Mouse (Mus musculus) granulocyte monocyte progenitor cell, adult 5-6 weeks (primary cell): ENCODE data around the gene Hdac8. TPM values are rescaled to one million over a fixed set of nuclear protein-coding genes. Genes with fewer than 3 reads are reported as not detected.

ENCODE experiments used
- ATAC-seq: replicated peaks from 2 replicates; pipeline ENCODE4 v1.8.0; 2016; ENCODE audit warnings: mild to moderate bottlenecking, moderate TSS enrichment, inconsistent platforms; ENCODE audit not compliant: poor library complexity, severe bottlenecking
- total RNA-seq, 2 experiments: library from RNA; stranded (forward) in 1 of 2; stranded (reverse) in 1 of 2; fragments of 200-712, 200-1000 nt in 1 of 2; fragments of >200 nt in 1 of 2; fragmentation: Nextera tagmentation in 1 of 2; gene quantifications; 2 replicates each; pipeline ENCODE4 v1.2.3; 2014 to 2017

Hdac8 gene
- total RNA-seq, 2 experiments from 2014 or later = 11.3 to 16.0 TPM

DNA sequence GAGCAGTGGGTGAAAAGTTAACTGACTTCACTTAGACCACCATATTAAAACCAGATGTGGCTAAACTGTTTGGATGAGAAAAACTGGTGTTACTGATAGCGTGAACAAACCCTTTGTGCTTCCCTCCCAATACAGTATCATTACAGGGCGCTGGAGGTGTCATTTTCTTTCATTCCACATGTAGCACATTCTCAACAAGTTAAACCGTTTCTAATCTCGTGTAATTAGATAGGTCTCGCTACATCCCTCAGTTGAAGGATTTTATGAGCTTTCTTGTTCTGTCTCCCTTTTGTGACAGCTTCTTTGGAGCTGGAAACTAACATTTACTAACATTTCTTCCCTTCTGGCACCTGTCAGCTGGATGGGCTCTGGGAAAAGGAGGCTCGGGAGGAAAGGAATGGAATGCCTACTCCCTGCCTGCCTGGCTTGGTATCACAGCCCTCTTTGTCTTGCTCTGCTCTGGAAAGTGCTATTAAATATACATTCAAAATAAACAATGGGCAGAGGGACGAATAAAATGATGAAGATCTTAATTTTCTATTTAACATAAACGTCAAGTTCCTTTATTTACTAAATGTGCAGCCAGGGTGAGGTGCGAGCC is 156.2 kb downstream of the Hdac8 start:
- ATAC-seq = no peak

DNA sequence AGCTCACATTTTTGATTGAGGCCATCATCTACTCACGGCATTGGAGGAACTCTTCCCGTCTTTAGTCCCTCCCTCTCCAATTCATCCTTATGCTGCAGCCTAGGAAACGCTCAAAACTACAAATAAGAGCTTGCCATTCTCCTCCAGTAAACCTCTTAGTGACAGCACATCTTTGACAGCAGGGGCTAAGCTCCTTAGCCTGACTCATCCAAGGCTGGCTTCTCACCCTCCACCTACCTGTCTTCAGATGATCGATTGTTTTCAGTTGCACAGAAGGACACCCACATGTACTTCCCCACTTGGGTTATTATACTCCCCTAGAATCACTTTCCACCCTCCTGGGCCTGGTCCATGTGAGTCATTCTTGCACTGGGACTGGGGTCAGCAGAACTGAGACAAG is 163.5 kb downstream of the Hdac8 start:
- no peak for ATAC-seq

- ATAC-seq = no peak
Measured at GRCm38 (mm10) chrX:102339396-102340155, 165.6 kb downstream of the Hdac8 start.

GRCm38 (mm10) chrX:102319696-102320095 is 185.5 kb downstream of the Hdac8 start:
- no peak for ATAC-seq

DNA sequence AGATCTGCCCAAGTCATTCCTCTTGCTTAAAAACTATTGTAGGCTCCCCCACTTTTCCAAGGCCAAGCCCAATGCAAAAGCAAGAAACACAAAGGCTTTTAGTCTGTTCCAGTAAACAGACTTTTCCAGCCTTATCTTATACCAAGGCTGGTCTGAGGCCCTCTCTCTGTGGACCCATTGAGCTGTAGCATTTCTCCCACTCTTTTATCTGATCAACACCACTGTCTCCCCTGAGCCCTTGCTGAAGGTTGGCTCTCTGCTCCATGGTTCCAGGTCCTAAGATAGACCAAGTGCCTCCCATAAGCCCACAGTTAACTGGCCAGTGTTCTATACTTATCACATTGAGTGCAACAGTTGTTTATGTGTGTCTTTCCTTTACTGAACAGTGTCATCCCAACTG is 185.9 kb downstream of the Hdac8 start:
- ATAC-seq = no peak

DNA sequence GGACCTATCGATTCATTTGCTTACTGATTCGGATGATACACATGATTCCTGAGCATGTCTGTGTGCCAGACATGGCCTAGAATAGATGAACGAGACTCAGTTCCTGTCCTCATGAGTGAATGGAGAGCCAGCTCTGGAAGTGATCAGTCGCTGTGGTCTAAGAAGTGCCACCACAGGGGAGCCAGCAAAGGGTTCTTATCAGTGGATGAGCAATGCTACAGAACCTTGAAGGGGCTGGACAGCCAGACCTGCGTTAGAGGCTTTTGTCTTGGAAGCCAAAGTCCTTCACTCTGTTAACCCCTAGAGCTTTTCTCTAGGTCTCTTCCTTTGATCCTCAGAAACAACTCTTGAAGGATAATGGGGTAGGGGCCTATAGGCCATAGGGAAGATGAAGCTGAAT is 186.4 kb downstream of the Hdac8 start:
- ATAC-seq = no peak

DNA sequence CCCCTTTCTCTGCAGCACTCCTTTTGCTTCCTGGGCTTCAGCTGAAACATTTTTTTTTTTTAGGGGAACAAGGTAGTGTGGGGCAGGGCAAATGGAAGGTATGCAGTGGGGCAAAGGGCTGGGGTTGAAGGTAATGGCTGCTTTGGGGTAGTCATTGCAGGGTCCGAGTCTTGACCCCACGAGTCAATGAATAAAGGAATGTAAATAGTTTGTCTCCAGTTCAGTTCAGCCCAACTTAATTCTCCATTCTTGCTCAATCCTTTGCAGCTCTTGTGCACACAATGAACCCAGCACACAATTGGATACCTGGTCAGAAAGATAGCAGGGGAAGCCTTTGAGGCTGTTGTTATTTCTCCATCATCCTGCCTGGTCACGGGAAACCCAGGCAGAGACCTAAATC is 194.0 kb downstream of the Hdac8 start:
- ATAC-seq = no peak

DNA sequence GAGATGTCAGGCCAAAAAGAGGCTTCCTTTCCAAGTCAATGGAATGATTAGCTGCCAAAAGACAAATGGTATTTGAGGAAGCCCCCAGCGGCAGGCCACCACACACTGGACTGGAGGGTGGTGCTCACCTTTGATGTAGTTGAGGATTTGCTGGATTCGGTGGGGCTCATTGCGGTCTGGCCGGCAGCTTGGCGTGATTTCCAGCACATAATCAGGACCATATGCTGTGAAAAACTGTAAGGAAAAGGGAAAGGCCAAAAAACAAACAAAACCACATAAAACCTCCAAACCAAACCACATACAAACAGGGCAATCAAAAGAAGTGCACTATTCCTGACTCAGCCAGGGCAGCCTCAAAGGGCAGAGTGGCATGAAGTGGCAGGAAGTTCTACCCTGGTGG is 197.6 kb downstream of the Hdac8 start:
- no peak for ATAC-seq

GRCm38 (mm10) chrX:102305806-102306205 is 199.4 kb downstream of the Hdac8 start:
- ATAC-seq = no peak

DNA sequence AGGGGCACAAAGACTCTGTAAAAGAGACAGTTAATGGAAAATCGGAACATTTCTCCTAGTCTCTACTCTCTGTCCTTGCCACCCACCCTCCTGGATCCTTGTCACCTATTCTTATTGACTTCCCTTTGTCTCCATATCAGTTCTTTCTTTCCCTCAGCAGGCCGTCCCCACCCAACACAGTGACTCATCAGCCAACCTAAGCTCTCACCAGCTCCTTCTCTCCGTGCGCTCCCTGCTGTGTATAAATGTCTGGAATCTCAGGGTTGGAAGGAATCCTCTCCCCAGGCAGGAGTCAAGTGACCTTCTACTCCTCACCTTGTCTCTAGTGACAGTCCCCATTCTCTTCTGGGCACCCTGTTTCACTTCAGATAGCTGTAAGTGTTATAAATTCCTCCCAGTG is 200.2 kb downstream of the Hdac8 start:
- no peak for ATAC-seq

GRCm38 (mm10) chrX:102302476-102302875 is 202.7 kb downstream of the Hdac8 start:
- no peak for ATAC-seq

DNA sequence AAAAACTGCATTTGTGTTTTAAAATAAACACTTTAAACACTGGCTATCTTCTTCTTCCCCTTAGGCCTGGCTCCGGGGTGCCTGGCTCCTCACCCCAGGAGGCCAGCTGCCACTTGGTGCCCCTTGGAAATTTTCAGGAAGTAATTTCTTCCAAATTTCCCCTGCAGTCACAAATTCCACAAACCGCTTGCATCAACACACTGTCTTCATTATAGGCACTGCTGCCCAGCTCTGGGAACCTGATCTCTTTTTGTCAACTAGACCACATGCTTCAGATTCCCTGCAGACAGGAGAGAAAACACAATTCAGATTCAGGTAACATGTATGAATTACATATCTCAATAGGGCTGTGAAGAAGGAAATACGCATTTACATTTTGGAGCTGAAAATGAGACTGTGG is 220.3 kb downstream of the Hdac8 start:
- no peak for ATAC-seq

- ATAC-seq = no peak
Measured at GRCm38 (mm10) chrX:102262620-102263345, 242.4 kb downstream of the Hdac8 start.

DNA sequence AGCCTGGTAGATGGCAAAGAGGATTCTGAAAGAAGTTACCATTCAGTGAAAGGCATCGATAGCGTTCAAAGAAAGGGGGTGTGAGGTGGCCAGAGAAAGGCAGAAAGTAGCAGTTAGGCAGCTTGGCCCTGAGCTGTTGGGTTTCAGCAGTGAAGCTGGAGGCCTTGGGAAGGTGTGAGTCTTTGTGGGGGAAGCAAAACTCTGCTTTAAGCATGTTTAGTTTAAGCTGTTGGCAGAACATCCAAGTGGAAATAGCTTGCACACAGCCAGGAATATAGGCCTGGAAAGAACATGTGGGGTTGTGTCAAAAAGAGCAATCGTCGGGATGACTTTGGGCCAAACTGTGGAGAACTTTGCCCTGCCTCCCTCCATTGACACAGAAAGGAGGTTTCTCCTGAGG is 245.4 kb downstream of the Hdac8 start:
- ATAC-seq = no peak

- ATAC-seq = no peak
Measured at GRCm38 (mm10) chrX:102253892-102254291, 251.3 kb downstream of the Hdac8 start.

- ATAC-seq = peak; percentile 94
Measured at GRCm38 (mm10) chrX:102251937-102252860, 253.0 kb downstream of the Hdac8 start, which contains the start of gene Cited1. Gene Cited1, minus strand, starts transcription at chrX:102252181.

- no peak for ATAC-seq
Measured at GRCm38 (mm10) chrX:102251221-102251936, 253.8 kb downstream of the Hdac8 start.

DNA sequence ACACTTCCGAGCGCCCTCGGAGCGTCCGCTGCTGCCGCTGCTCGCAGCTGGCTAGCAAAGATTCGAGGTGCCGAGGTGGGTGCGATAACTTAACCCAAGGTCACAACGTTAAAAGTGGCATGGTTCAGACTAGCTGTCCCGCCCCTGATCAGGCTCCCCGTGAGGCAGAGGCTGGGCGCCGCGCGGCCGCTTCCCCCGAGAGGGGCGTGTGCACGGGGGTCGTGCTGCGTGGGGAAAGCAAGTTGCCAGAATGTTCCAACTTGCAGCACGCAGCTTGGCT is 254.3 kb downstream of the Hdac8 start:
- ATAC-seq = no peak

DNA sequence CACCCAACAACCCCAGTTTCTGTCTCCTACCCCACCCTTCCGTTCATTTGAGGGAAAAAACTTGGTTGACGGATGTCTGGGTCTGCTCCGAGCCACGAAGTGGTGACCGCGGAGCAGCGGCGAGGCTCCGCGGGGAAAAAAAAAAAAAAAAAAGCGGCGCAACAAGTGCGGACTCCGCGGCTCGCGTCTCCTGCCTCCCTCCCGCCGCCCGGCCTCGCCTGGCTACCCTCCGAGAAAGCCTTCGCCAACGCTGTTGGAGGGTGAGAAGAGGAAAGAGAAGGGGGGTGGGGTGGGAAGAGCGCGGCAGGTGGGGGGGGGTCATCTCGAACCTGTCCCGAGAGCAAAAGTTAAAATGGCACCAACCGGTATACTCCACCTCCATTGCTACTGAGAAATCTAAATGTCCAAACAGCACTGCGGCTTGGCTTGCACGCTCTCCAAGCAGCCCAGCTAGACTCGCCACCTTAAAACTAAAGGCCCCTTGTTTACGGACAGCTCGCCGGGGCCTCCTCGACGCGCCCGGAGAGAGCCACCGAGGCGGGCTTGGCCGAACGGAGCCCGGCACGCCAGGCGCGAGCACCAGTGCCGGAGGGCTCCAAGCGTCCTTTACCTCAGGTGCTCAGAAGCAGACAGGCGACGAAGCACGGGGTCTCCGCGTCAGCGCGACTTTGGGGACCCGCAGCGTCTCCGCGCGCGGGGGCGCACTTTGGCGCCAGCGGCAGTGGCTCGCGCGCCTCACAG is 254.8 kb downstream of the Hdac8 start:
- no peak for ATAC-seq
